Mouse (Mus musculus) midbrain, embryonic 15.5 days (tissue): ENCODE results near the gene Terf2ip. TPM values are rescaled to one million over a fixed set of nuclear protein-coding genes. Genes with fewer than 3 reads are reported as not detected.

ENCODE experiments used
- ATAC-seq: fragments of 200-750 bp; cut with Nextera tagmentation; replicated peaks from 2 replicates; pipeline ENCODE4 v1.8.0; 2017; ENCODE audit warnings: moderate TSS enrichment
- H3K27ac ChIP-seq: fragments of 300-500 bp; sonication (generic); 2 replicates; pipeline ENCODE4 v1.5.1; 2015; ENCODE audit warnings: mild to moderate bottlenecking, inconsistent platforms
- H3K27me3 ChIP-seq: fragments of 300-500 bp; sonication (generic); replicated peaks from 2 replicates; pipeline ENCODE4 v1.6.1; 2015; ENCODE audit warnings: inconsistent platforms
- H3K36me3 ChIP-seq: fragments of 300-500 bp; sonication (generic); replicated peaks from 2 replicates; pipeline ENCODE4 v1.6.1; 2015; ENCODE audit warnings: inconsistent platforms
- H3K4me1 ChIP-seq: fragments of 300-500 bp; sonication (generic); 2 replicates; pipeline ENCODE4 v1.6.1; 2015; ENCODE audit warnings: inconsistent platforms
- H3K4me2 ChIP-seq: fragments of 300-500 bp; sonication (generic); 2 replicates; pipeline ENCODE4 v1.6.1; 2015; ENCODE audit warnings: inconsistent platforms, mild to moderate bottlenecking, moderate library complexity
- H3K4me3 ChIP-seq: fragments of 300-500 bp; sonication (generic); 2 replicates; pipeline ENCODE4 v1.5.1; 2015; ENCODE audit warnings: mild to moderate bottlenecking, inconsistent platforms
- H3K9ac ChIP-seq: fragments of 300-500 bp; sonication (generic); 2 replicates; pipeline ENCODE4 v1.6.1; 2015; ENCODE audit warnings: mild to moderate bottlenecking, inconsistent platforms
- H3K9me3 ChIP-seq: fragments of 300-500 bp; sonication (generic); 2 replicates; pipeline ENCODE4 v1.6.1; 2016; ENCODE audit warnings: inconsistent platforms
- WGBS: fragments of 180-500 bp; shearing (Covaris S2); methylation state at CpG from one replicate; pipeline ENCODE4 v1.1.7; 2015; ENCODE audit warnings: mixed read lengths; 5-methylcytosine and 5-hydroxymethylcytosine counted together
- polyA plus RNA-seq: library from polyadenylated mRNA; unstranded; fragments of >200 nt; fragmentation: Nextera tagmentation; extraction: Ambion mirVana; gene quantifications from 2 replicates; pipeline ENCODE4 v1.2.1, GENCODE M21; 2015

The Terf2ip gene
- polyA plus RNA-seq, 1 experiment from 2014 or later, result 72.1 TPM

DNA sequence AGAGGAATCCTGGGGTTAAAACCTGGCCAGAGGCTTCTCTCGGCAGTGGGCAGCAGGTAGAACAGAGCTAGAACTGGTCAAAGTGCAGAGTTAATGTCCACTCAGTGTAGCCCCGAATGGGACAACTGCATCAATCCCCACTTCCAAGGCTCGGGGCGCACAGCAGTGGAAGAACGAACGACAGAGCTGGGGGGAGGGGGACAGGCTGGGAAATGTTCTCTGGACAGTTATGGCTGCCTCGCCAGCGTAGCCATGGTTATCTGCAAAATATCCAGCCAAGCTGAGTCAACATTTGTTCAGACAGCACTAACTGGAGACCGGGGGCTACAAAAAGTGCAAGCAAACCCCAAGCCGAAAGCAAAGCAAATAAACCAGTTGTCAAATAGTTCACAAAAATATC lies 33.1 kb upstream of the Terf2ip start:
- Histone ChIP-seq H3K4me2 (no peak overlapping the region), H3K4me3 (no peak overlapping the region), H3K36me3 (0 out of 2 replicates have a peak, but pooled peaks cover 11% of the 10 kb centered on the region), H3K4me1 (no peaks in the 10 kb centered on the region), H3K9me3 (no peaks in the 10 kb centered on the region), H3K27me3 (no peaks in the 10 kb centered on the region), H3K9ac (no peak overlapping the region), H3K27ac (no peak overlapping the region)
- no peak for ATAC-seq
- WGBS, result 80% methylated on average over 10 of the region's 10 CpGs

DNA sequence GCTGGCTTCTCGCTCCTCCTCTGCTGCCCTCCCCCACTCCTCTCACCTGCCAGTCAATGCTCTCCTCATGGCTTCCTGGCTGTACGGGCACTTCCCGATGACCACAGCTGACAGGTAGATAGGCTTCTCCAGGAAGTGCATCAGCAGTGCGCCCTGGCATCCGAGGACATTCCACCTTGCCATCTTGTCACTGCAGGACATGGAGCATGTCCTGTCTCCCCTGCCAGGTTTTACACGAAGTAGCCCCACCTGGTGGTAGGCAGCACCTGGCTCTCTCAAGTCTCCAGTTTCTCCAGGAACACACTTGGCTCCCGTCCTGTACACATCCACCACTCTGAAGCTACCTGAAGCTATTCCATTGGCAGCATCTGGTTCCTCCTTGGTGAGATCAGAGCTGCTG lies 29.1 kb upstream of the Terf2ip start:
- Histone ChIP-seq H3K4me2 (no peak overlapping the region), H3K27me3 (no peaks in the 10 kb centered on the region), H3K27ac (no peak overlapping the region), H3K4me3 (no peak overlapping the region), H3K9ac (no peak overlapping the region), H3K4me1 (no peaks in the 10 kb centered on the region), H3K36me3 (0 out of 2 replicates have a peak, but pooled peaks cover 4% of the 10 kb centered on the region), H3K9me3 (no peaks in the 10 kb centered on the region)
- no peak for ATAC-seq
- WGBS, result 82% methylated on average over 7 of the region's 7 CpGs

GRCm38 (mm10) chr8:111984511-111984910 lies 26.7 kb upstream of the Terf2ip start:
- WGBS, result 91% methylated on average over 10 of the region's 10 CpGs
- no peaks in the 10 kb centered on the region for H3K27me3 ChIP-seq
- 0 out of 2 replicates have a peak, but pooled peaks cover 4% of the 10 kb centered on the region for H3K36me3 ChIP-seq
- no peak overlapping the region for H3K27ac ChIP-seq
- H3K4me2 ChIP-seq, result no peak overlapping the region
- no peak overlapping the region for H3K4me3 ChIP-seq
- no peak for ATAC-seq
- H3K9me3 ChIP-seq, result no peaks in the 10 kb centered on the region
- no peaks in the 10 kb centered on the region for H3K4me1 ChIP-seq
- no peak overlapping the region for H3K9ac ChIP-seq

DNA sequence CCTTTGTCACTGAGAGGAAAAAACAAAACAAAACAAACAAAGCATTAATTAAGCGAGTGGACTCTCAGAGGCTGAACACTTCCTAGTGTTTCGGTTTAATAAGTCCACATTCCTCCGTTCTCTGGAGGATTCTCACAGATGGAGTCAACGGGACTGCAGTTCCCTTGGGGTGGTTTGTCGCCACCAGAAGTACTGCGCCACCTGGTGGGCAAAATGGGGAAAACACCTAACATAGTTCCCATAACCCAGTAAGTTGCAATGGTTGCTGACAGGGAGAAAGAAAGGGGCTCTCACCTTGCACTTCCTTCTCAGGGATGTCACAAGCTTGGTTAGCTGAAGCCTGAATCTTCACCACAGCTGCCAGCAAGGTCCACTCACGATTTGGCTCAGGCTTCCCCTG lies 21.3 kb upstream of the Terf2ip start:
- Histone ChIP-seq H3K27ac (no peak overlapping the region), H3K36me3 (peaks cover 16% of the 10 kb centered on the region), H3K4me3 (no peak overlapping the region), H3K9me3 (no peaks in the 10 kb centered on the region), H3K27me3 (no peaks in the 10 kb centered on the region), H3K9ac (no peak overlapping the region), H3K4me1 (peaks cover 8% of the 10 kb centered on the region), H3K4me2 (no peak overlapping the region)
- WGBS, result 11% methylated on average over 7 of the region's 7 CpGs
- no peak for ATAC-seq

- ATAC-seq, result no peak
- Histone ChIP-seq H3K4me2 (peak overlapping the region; percentile 76), H3K4me3 (peak overlapping the region; percentile 89), H3K36me3 (peaks cover 24% of the 10 kb centered on the region), H3K9me3 (no peaks in the 10 kb centered on the region), H3K9ac (peak overlapping the region; percentile 73; the same call in 1 of the 2 replicates), H3K27me3 (no peaks in the 10 kb centered on the region), H3K27ac (no peak overlapping the region), H3K4me1 (peaks cover 8% of the 10 kb centered on the region)
- 65% methylated on average over 8 of the region's 8 CpGs for WGBS
Observed at GRCm38 (mm10) chr8:111991278-111991677, 19.9 kb upstream of the Terf2ip start.

- Histone ChIP-seq H3K4me3 (peak within 1 kb of the TSS; percentile 89), H3K27me3 (no peaks in the 10 kb centered on the region), H3K4me2 (peak within 1 kb of the TSS; percentile 76), H3K4me1 (peaks cover 8% of the 10 kb centered on the region), H3K9me3 (no peaks in the 10 kb centered on the region), H3K36me3 (peaks cover 29% of the 10 kb centered on the region), H3K9ac (peak within 1 kb of the TSS; percentile 73), H3K27ac (peak within 1 kb of the TSS; percentile 65)
- peak; percentile 97 for ATAC-seq
- WGBS, result 5% methylated on average over 33 of the region's 33 CpGs
Observed at GRCm38 (mm10) chr8:111992013-111992702, 19.0 kb upstream of the Terf2ip start, which contains the start of gene Adat1. Adat1 (minus strand) TSS chr8:111992302.

DNA sequence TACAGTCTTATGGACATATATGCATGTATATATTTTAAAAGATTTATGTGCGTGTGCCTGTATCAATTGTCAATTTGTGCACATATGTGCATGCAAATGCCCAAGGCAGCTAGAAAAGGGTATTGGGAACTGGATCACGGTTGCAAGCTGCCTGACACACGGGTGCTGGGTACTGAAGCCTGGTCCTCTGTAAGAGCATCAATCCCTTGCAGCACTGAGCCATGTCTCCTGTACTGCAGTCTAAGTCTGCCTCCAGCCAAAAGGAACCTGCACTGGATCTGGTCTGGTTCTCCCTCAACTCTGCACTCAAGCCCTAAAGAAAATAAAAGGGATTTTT lies 18.5 kb upstream of the Terf2ip start:
- 77% methylated on average over 3 of the region's 3 CpGs for WGBS
- Histone ChIP-seq H3K9ac (no peak overlapping the region), H3K27ac (no peak overlapping the region), H3K36me3 (peaks cover 29% of the 10 kb centered on the region), H3K4me3 (peak overlapping the region; percentile 89), H3K4me1 (peaks cover 8% of the 10 kb centered on the region), H3K27me3 (no peaks in the 10 kb centered on the region), H3K4me2 (peak overlapping the region; percentile 76; the same call in 1 of the 2 replicates), H3K9me3 (no peaks in the 10 kb centered on the region)
- ATAC-seq, result peak; percentile 11; the same call in 1 of the 2 replicates

DNA sequence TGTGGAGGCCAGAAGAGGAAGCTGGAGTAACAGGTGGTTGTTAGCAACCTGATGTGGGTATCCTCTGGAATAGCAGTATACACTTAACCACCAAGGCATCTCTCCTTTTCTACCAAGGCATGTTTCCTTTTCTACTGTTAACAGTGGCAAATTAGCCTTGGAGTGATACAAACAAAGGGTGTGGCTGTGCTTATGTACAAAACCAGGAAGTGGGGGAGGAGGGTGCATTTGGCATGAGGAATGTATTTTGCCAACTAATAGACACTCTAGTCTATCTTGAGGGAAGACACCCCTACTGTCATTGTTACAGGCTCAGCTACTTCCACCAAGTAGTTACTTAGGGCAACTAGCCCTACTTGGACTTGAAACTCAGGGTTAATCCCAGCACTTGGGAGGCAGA lies 6.4 kb upstream of the Terf2ip start:
- H3K4me2 ChIP-seq, result no peak overlapping the region
- H3K36me3 ChIP-seq, result peaks cover 47% of the 10 kb centered on the region
- H3K27ac ChIP-seq, result no peak overlapping the region
- ATAC-seq, result no peak
- H3K27me3 ChIP-seq, result no peaks in the 10 kb centered on the region
- H3K4me1 ChIP-seq, result peaks cover 2% of the 10 kb centered on the region; the same call in 1 of the 2 replicates
- no peaks in the 10 kb centered on the region for H3K9me3 ChIP-seq
- H3K4me3 ChIP-seq, result no peak overlapping the region
- no peak overlapping the region for H3K9ac ChIP-seq

DNA sequence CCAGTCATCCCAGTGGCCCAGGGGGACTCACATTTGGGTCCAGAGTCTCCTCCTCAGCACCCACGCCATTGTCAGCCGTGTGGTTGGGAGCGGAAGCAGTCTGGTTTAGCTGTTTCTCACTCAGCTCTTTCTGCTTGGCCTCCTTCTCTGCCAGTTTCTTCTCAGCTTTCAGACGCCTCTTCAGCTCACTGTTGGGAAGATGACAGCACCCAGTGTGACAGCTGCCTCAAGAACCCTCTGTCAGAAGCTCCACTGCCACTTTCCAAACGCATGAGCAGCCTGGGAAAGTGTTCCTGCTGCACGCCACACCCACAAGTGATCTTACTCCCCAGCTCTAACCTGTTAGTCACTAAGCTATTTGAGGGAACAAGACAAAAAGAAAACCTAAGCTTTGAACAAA lies 5.6 kb upstream of the Terf2ip start:
- H3K9ac ChIP-seq, result no peak overlapping the region
- no peaks in the 10 kb centered on the region for H3K27me3 ChIP-seq
- peaks cover 40% of the 10 kb centered on the region for H3K36me3 ChIP-seq
- H3K9me3 ChIP-seq, result no peaks in the 10 kb centered on the region
- H3K4me1 ChIP-seq, result peaks cover 11% of the 10 kb centered on the region
- no peak overlapping the region for H3K27ac ChIP-seq
- H3K4me3 ChIP-seq, result no peak overlapping the region
- H3K4me2 ChIP-seq, result no peak overlapping the region
- no peak for ATAC-seq
- WGBS, result 95% methylated on average over 6 of the region's 6 CpGs

GRCm38 (mm10) chr8:112007669-112008068 lies 3.5 kb upstream of the Terf2ip start:
- Histone ChIP-seq H3K27ac (no peak overlapping the region), H3K36me3 (peaks cover 19% of the 10 kb centered on the region), H3K4me2 (no peak overlapping the region), H3K27me3 (no peaks in the 10 kb centered on the region), H3K9me3 (no peaks in the 10 kb centered on the region), H3K4me3 (no peak overlapping the region), H3K4me1 (peaks cover 18% of the 10 kb centered on the region), H3K9ac (no peak overlapping the region)
- 94% methylated on average over 2 of the region's 2 CpGs for WGBS
- no peak for ATAC-seq

- Histone ChIP-seq H3K4me3 (no peak overlapping the region), H3K27me3 (no peaks in the 10 kb centered on the region), H3K9me3 (no peaks in the 10 kb centered on the region), H3K4me2 (no peak overlapping the region), H3K36me3 (0 out of 2 replicates have a peak, but pooled peaks cover 5% of the 10 kb centered on the region), H3K9ac (no peak overlapping the region), H3K27ac (no peak overlapping the region), H3K4me1 (peaks cover 25% of the 10 kb centered on the region)
- WGBS, result 95% methylated on average over 7 of the region's 7 CpGs
- no peak for ATAC-seq
Observed at GRCm38 (mm10) chr8:112009558-112009957, 1.6 kb upstream of the Terf2ip start.

- Histone ChIP-seq H3K27ac (peak overlapping the region; percentile 84), H3K4me1 (peaks cover 25% of the 10 kb centered on the region), H3K4me2 (peak overlapping the region; percentile 70), H3K9ac (peak overlapping the region; percentile 86), H3K36me3 (no peaks in the 10 kb centered on the region; the same call in 1 of the 2 replicates), H3K27me3 (no peaks in the 10 kb centered on the region), H3K9me3 (no peaks in the 10 kb centered on the region), H3K4me3 (peak overlapping the region; percentile 82)
- WGBS, result under 1% methylated on average over 40 of the region's 40 CpGs
- peak; percentile 60 for ATAC-seq
Observed at GRCm38 (mm10) chr8:112011816-112012242, 631 bp downstream of the Terf2ip start.

DNA sequence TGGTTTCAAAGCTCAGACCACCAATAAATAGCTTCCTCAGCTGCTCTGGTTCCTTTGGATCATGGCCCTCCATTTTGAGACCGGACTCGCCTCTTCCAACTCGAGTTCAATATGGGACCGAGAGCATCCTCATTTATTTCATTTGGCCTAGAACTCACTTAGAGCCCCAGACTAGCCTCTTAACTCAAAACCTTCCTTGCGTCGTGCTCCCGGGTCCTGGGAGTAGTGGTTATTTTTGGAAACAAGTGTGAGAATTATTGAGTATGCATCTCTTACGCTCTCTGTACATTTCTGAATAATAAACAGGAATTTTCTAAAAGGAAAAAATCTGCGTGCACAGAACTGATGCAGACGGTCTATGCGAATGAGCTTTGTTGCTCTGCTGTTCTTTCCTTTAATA lies 3.7 kb downstream of the Terf2ip start, which contains the start of gene Gm6793:
Gm6793 (minus strand) TSS at position 101 of the 400 bp plus-strand sequence.
- Histone ChIP-seq H3K4me3 (no peak within 1 kb of the TSS), H3K4me2 (no peak within 1 kb of the TSS), H3K36me3 (peaks cover 26% of the 10 kb centered on the region), H3K9ac (no peak within 1 kb of the TSS), H3K9me3 (no peaks in the 10 kb centered on the region), H3K27ac (no peak within 1 kb of the TSS), H3K27me3 (no peaks in the 10 kb centered on the region), H3K4me1 (peaks cover 21% of the 10 kb centered on the region)
- no peak for ATAC-seq
- WGBS, result 91% methylated on average over 11 of the region's 11 CpGs
